Mouse (Mus musculus) lung, adult 2 months (tissue): ENCODE measurements around the gene Gm49416.

ENCODE experiments used
- CTCF ChIP-seq: fragments of 200-500 bp; IDR thresholded peaks from 2 replicates; pipeline ENCODE4 v1.5.1; 2011; ENCODE audit warnings: mild to moderate bottlenecking, low read length, control low read depth; ENCODE audit not compliant: insufficient read depth
- POLR2A ChIP-seq: fragments of 200-500 bp; IDR thresholded peaks from 2 replicates; pipeline ENCODE4 v1.6.1; 2011; ENCODE audit warnings: low read depth, mild to moderate bottlenecking, control low read depth, low read length, borderline replicate concordance; ENCODE audit errors: extremely low read depth

- TF ChIP-seq CTCF (no peak), POLR2A (no peak)
These were observed 45.8 kb upstream of the Gm49416 start for GRCm38 (mm10) chr19:8842961-8843360.
